Mouse (Mus musculus) forebrain, embryonic 16.5 days (tissue): ENCODE results near the gene Pcnp. TPM values are rescaled to one million over a fixed set of nuclear protein-coding genes. Genes with fewer than 3 reads are reported as not detected.
"Not testable (repeated sequence)": the region's sequence is repeated elsewhere in the genome, so short reads cannot be mapped to it uniquely, and the experiment has no call there.

Experiments used
- ATAC-seq: fragments of 200-750 bp; cut with Nextera tagmentation; 2 replicates; pipeline ENCODE4 v1.8.0; 2017; ENCODE audit warnings: mild to moderate bottlenecking, moderate library complexity
- H3K27ac ChIP-seq: fragments of 300-500 bp; sonication (generic); 2 replicates; pipeline ENCODE4 v1.5.1; 2014; ENCODE audit warnings: low read length, control low read depth
- H3K27me3 ChIP-seq: fragments of 300-500 bp; sonication (generic); replicated peaks from 2 replicates; pipeline ENCODE4 v1.6.1; 2014; ENCODE audit warnings: low read length; ENCODE audit not compliant: control insufficient read depth, insufficient read depth
- H3K36me3 ChIP-seq: fragments of 300-500 bp; sonication (generic); 2 replicates; pipeline ENCODE4 v1.6.1; 2014; ENCODE audit not compliant: control insufficient read depth, insufficient read depth
- H3K4me1 ChIP-seq: fragments of 300-500 bp; sonication (generic); replicated peaks from 2 replicates; pipeline ENCODE4 v1.6.1; 2014; ENCODE audit warnings: low read length; ENCODE audit not compliant: control insufficient read depth, insufficient read depth
- H3K4me2 ChIP-seq: fragments of 300-500 bp; sonication (generic); 2 replicates; pipeline ENCODE4 v1.6.1; 2014; ENCODE audit warnings: mild to moderate bottlenecking, low read length, control low read depth
- H3K4me3 ChIP-seq: fragments of 300-500 bp; sonication (generic); replicated peaks from 2 replicates; pipeline ENCODE4 v1.5.1; 2014; ENCODE audit warnings: mild to moderate bottlenecking, low read length, control low read depth
- H3K9ac ChIP-seq: fragments of 300-500 bp; sonication (generic); replicated peaks from 2 replicates; pipeline ENCODE4 v1.6.1; 2014; ENCODE audit warnings: low read depth, low read length, control low read depth
- H3K9me3 ChIP-seq: fragments of 300-500 bp; sonication (generic); 2 replicates; pipeline ENCODE4 v1.6.1; 2016; ENCODE audit warnings: low read length; ENCODE audit not compliant: control insufficient read depth
- WGBS: fragments of 180-500 bp; shearing (Covaris S2); extraction: QIAGEN DNeasy Blood & Tissue Kit; methylation state at CpG from one replicate; pipeline ENCODE4 v1.1.7; 2014; 5-methylcytosine and 5-hydroxymethylcytosine counted together
- polyA plus RNA-seq: library from polyadenylated mRNA; unstranded; fragments of >200 nt; fragmentation: Nextera tagmentation; extraction: Ambion mirVana; gene quantifications from 2 replicates; pipeline ENCODE4 v1.2.1, GENCODE M21; 2015

Gene Pcnp
- polyA plus RNA-seq, result 230 and 262 TPM in 2 replicates

GRCm38 (mm10) chr16:56029661-56030082 lies at the start of gene Pcnp:
Gene Pcnp (minus strand): TSS chr16:56029739.
- peak; percentile 99 for ATAC-seq
- H3K9me3 ChIP-seq, result no peaks in the 10 kb centered on the region
- H3K27me3 ChIP-seq, result no peaks in the 10 kb centered on the region
- peaks cover 8% of the 10 kb centered on the region for H3K36me3 ChIP-seq
- under 1% methylated on average over 39 of the region's 39 CpGs for WGBS
- peak within 1 kb of the TSS; percentile 99 for H3K9ac ChIP-seq
- peak within 1 kb of the TSS; percentile 76 for H3K4me2 ChIP-seq
- H3K4me3 ChIP-seq, result peak within 1 kb of the TSS; percentile 95
- H3K4me1 ChIP-seq, result peaks cover 21% of the 10 kb centered on the region
- H3K27ac ChIP-seq, result peak within 1 kb of the TSS; percentile 93

- peak overlapping the region; percentile 98 for H3K4me3 ChIP-seq
- 4% methylated on average over 11 of the region's 11 CpGs for WGBS
- H3K36me3 ChIP-seq, result no peaks in the 10 kb centered on the region
- ATAC-seq, result 0 out of 2 replicates have a peak, but pooled peaks have one; percentile 11
- peaks cover 10% of the 10 kb centered on the region for H3K4me1 ChIP-seq
- no peaks in the 10 kb centered on the region for H3K27me3 ChIP-seq
- H3K9ac ChIP-seq, result peak overlapping the region; percentile 92
- peak overlapping the region; percentile 63 for H3K4me2 ChIP-seq
- no peaks in the 10 kb centered on the region for H3K9me3 ChIP-seq
- peak overlapping the region; percentile 98 for H3K27ac ChIP-seq
Measured at GRCm38 (mm10) chr16:56076121-56076869, 46.8 kb upstream of the Pcnp start.

- Histone ChIP-seq H3K36me3 (no peaks in the 10 kb centered on the region), H3K27ac (peak overlapping the region; percentile 98), H3K4me1 (peaks cover 10% of the 10 kb centered on the region), H3K4me3 (peak overlapping the region; percentile 98), H3K4me2 (peak overlapping the region; percentile 63), H3K27me3 (no peaks in the 10 kb centered on the region), H3K9me3 (no peaks in the 10 kb centered on the region), H3K9ac (peak overlapping the region; percentile 92)
- under 1% methylated on average over 32 of the region's 66 CpGs for WGBS
- ATAC-seq, result peak; percentile 91
Measured at GRCm38 (mm10) chr16:56075222-56076111, 45.9 kb upstream of the Pcnp start.

- no peak overlapping the region for H3K4me3 ChIP-seq
- H3K4me1 ChIP-seq, result peaks cover 10% of the 10 kb centered on the region
- H3K27me3 ChIP-seq, result no peaks in the 10 kb centered on the region
- no peak overlapping the region for H3K4me2 ChIP-seq
- peak overlapping the region; percentile 33; the same call in 1 of the 2 replicates for H3K27ac ChIP-seq
- ATAC-seq, result peak; percentile 13
- WGBS, result 89% methylated on average over 5 of the region's 5 CpGs
- no peaks in the 10 kb centered on the region for H3K36me3 ChIP-seq
- no peaks in the 10 kb centered on the region for H3K9me3 ChIP-seq
- no peak overlapping the region for H3K9ac ChIP-seq
Measured at GRCm38 (mm10) chr16:56074565-56074964, 45.0 kb upstream of the Pcnp start.

- Histone ChIP-seq H3K4me1 (peaks cover 10% of the 10 kb centered on the region), H3K36me3 (no peaks in the 10 kb centered on the region), H3K4me2 (no peak overlapping the region), H3K4me3 (no peak overlapping the region), H3K27me3 (no peaks in the 10 kb centered on the region), H3K27ac (no peak overlapping the region), H3K9ac (no peak overlapping the region), H3K9me3 (no peaks in the 10 kb centered on the region)
- ATAC-seq, result no peak
- WGBS, result 92% methylated on average over 1 of the region's 1 CpGs
Measured at GRCm38 (mm10) chr16:56074122-56074521, 44.6 kb upstream of the Pcnp start.

- not testable (repeated sequence) for H3K9me3 ChIP-seq, H3K27ac ChIP-seq, ATAC-seq, H3K4me3 ChIP-seq, H3K36me3 ChIP-seq, H3K27me3 ChIP-seq, H3K9ac ChIP-seq, H3K4me2 ChIP-seq
- H3K4me1 ChIP-seq, result peaks cover 10% of the 10 kb centered on the region
- WGBS, result 93% methylated on average over 6 of the region's 6 CpGs
Measured at GRCm38 (mm10) chr16:56073150-56073549, 43.6 kb upstream of the Pcnp start.

- H3K4me2 ChIP-seq, result no peak overlapping the region
- WGBS, result 81% methylated on average over 6 of the region's 6 CpGs
- 0 out of 2 replicates have a peak, but pooled peaks cover 3% of the 10 kb centered on the region for H3K27me3 ChIP-seq
- H3K9me3 ChIP-seq, result no peaks in the 10 kb centered on the region
- H3K4me1 ChIP-seq, result peaks cover 10% of the 10 kb centered on the region
- H3K27ac ChIP-seq, result no peak overlapping the region
- no peak overlapping the region for H3K9ac ChIP-seq
- H3K4me3 ChIP-seq, result no peak overlapping the region
- H3K36me3 ChIP-seq, result no peaks in the 10 kb centered on the region
- no peak for ATAC-seq
Measured at GRCm38 (mm10) chr16:56072533-56072932, 43.0 kb upstream of the Pcnp start.

- 45% methylated on average over 5 of the region's 5 CpGs for WGBS
- Histone ChIP-seq H3K4me3 (no peak overlapping the region), H3K27me3 (0 out of 2 replicates have a peak, but pooled peaks cover 3% of the 10 kb centered on the region), H3K4me2 (no peak overlapping the region), H3K4me1 (peaks cover 7% of the 10 kb centered on the region), H3K9me3 (no peaks in the 10 kb centered on the region), H3K36me3 (no peaks in the 10 kb centered on the region), H3K27ac (no peak overlapping the region), H3K9ac (no peak overlapping the region)
- no peak for ATAC-seq
Measured at GRCm38 (mm10) chr16:56071317-56072232, 42.0 kb upstream of the Pcnp start.
